Mouse (Mus musculus) limb, embryonic 14.5 days (tissue): Measurements from ENCODE around the gene Bhlhe40. TPM values are rescaled to one million over a fixed set of nuclear protein-coding genes. Genes with fewer than 3 reads are reported as not detected.

Experiments used
- ATAC-seq: fragments of 200-750 bp; cut with Nextera tagmentation; 2 replicates; pipeline ENCODE4 v1.8.0; 2017; ENCODE audit warnings: low read depth, moderate number of reproducible peaks, moderate TSS enrichment; ENCODE audit not compliant: low FRiP score
- DNase-seq: peaks from one replicate; pipeline ENCODE4 v3.0.0-alpha.2; 2015; ENCODE audit warnings: low spot score
- H3K27ac ChIP-seq: fragments of 300-500 bp; sonication (generic); replicated peaks from 2 replicates; pipeline ENCODE4 v1.5.1; 2014; ENCODE audit warnings: low read depth, mild to moderate bottlenecking, low read length, moderate library complexity, mixed read lengths
- H3K27me3 ChIP-seq: fragments of 300-500 bp; sonication (generic); 2 replicates; pipeline ENCODE4 v1.6.1; 2014; ENCODE audit warnings: low read length, mixed read lengths; ENCODE audit not compliant: control insufficient read depth, insufficient read depth
- H3K36me3 ChIP-seq: fragments of 300-500 bp; sonication (generic); 2 replicates; pipeline ENCODE4 v1.6.1; 2014; ENCODE audit warnings: mild to moderate bottlenecking, low read length, moderate library complexity, mixed read lengths; ENCODE audit not compliant: control insufficient read depth, insufficient read depth
- H3K4me1 ChIP-seq: fragments of 300-500 bp; sonication (generic); 2 replicates; pipeline ENCODE4 v1.6.1; 2014; ENCODE audit warnings: antibody characterized with exemption, low read length, mixed read lengths; ENCODE audit not compliant: control insufficient read depth, insufficient read depth
- H3K4me2 ChIP-seq: fragments of 300-500 bp; sonication (generic); replicated peaks from 2 replicates; pipeline ENCODE4 v1.6.1; 2014; ENCODE audit warnings: low read depth, mild to moderate bottlenecking, low read length, moderate library complexity; ENCODE audit not compliant: severe bottlenecking
- H3K4me3 ChIP-seq: fragments of 300-500 bp; sonication (generic); replicated peaks from 2 replicates; pipeline ENCODE4 v1.5.1; 2014; ENCODE audit warnings: low read length
- H3K9ac ChIP-seq: fragments of 300-500 bp; sonication (generic); 2 replicates; pipeline ENCODE4 v1.6.1; 2014; ENCODE audit warnings: mild to moderate bottlenecking, low read depth, low read length, moderate library complexity; ENCODE audit not compliant: severe bottlenecking
- H3K9me3 ChIP-seq: fragments of 300-500 bp; sonication (generic); 2 replicates; pipeline ENCODE4 v1.6.1; 2016; ENCODE audit warnings: low read length; ENCODE audit not compliant: control insufficient read depth
- POLR2A ChIP-seq: fragments of 200-500 bp; IDR thresholded peaks from 2 replicates; pipeline ENCODE4 v1.8.0; 2012; ENCODE audit warnings: inconsistent platforms, mild to moderate bottlenecking, moderate library complexity, borderline replicate concordance; ENCODE audit not compliant: insufficient read depth, insufficient read length; ENCODE audit errors: extremely low read depth
- WGBS: fragments of 180-500 bp; shearing (Covaris S2); extraction: QIAGEN DNeasy Blood & Tissue Kit; methylation state at CpG from one replicate; pipeline ENCODE4 v1.1.7; 2014; 5-methylcytosine and 5-hydroxymethylcytosine counted together
- polyA plus RNA-seq, 2 experiments: library from polyadenylated mRNA; depleted of rRNA in 1 of 2; stranded (reverse) in 1 of 2; unstranded in 1 of 2; fragments of >200 nt; fragmentation: Nextera tagmentation in 1 of 2; extraction: Ambion mirVana in 1 of 2; gene quantifications; 2 replicates each; pipeline versions ENCODE4 v1.2.1 to v1.2.3; 2012 to 2014

The Bhlhe40 gene
- polyA plus RNA-seq, 2 experiments: 11.9 to 31.7 TPM

DNA sequence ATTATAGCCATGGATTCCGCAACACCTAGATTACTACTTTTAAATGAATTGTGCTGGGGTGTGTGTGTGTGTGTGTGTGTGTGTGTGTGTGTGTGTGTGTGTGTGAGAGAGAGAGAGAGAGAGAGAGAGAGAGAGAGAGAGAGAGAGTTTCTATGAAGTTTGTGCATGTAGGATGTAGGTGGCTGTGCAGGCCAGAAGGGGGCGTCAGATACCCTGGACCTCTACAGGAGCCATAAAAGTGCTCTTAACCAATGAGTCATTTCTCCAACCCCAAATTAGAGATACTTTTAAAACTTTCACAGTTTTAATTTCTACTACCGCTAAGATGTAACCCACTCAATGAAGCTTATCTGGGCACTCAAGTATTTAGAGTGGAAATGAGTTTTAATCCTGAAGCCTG lies 50.2 kb downstream of the Bhlhe40 start:
- H3K4me3 ChIP-seq: no peak overlapping the region
- no peak for ATAC-seq
- WGBS: 77% methylated on average over 3 of the region's 3 CpGs
- 0 out of 2 replicates have a peak, but pooled peaks cover 6% of the 10 kb centered on the region for H3K4me1 ChIP-seq
- no peak overlapping the region for H3K9ac ChIP-seq
- no peaks in the 10 kb centered on the region for H3K9me3 ChIP-seq
- H3K4me2 ChIP-seq: no peak overlapping the region
- H3K27ac ChIP-seq: no peak overlapping the region
- TF ChIP-seq POLR2A: no peak
- DNase-seq: no peak
- no peaks in the 10 kb centered on the region for H3K36me3 ChIP-seq
- H3K27me3 ChIP-seq: no peaks in the 10 kb centered on the region

DNA sequence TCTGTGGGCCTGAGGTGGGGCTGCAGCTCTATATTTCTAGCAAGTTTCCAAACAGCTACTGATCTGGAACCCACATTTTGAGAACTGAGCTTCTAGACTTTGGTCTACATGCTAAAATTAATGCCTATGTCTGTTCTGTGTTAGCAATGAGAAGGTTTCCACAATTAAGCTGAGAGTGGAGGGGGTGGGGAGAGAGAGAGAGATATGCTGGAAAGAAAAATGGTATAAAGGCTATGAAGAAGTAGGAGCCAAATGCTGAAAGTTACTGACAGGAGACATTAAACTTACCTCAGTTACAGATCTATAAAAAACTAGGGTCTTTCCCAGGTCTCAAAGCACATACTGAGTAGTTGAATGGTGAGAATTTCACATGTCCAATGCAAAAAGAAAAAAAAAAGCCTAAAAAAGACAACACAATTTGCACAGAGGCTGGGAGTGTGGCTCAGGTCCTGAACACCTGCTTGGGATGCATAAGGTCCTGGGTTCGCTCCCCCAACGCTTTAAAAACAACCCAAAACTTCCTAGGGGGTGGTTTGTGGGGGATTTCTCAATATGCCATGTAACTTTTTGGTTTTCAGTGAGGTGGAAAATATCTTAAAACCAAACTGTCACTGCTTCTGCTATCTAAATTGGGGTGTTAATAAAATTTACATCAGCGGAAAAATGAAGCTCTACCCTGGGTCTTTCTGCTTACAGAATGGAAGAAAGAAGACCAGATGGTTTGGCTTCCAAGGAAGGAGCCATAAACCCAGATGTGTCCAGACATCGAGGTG lies 50.9 kb downstream of the Bhlhe40 start:
- Histone ChIP-seq H3K4me3 (no peak overlapping the region), H3K27ac (no peak overlapping the region), H3K4me2 (no peak overlapping the region), H3K27me3 (no peaks in the 10 kb centered on the region), H3K36me3 (no peaks in the 10 kb centered on the region), H3K9ac (no peak overlapping the region), H3K9me3 (no peaks in the 10 kb centered on the region), H3K4me1 (0 out of 2 replicates have a peak, but pooled peaks cover 6% of the 10 kb centered on the region)
- DNase-seq: no peak
- 66% methylated on average over 4 of the region's 4 CpGs for WGBS
- TF ChIP-seq POLR2A: no peak
- no peak for ATAC-seq

DNA sequence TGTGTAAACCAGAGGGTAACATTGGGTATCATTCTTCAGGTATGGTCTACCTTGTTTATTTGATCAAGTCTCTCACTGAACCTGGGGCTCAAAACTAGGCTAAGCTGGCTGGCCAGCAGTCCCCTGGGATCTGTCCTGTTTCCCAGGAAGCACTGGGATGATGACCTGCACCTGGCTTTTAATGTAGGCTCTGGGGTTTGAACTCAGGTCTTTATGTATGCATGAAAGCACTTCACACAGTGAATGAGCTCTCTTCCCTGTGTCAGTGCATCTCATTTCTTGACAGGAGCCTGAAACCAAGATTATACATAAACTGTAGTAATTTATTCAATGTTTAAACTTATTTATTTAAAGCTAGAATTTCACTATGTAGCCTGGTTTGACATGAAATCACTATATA lies 51.7 kb downstream of the Bhlhe40 start:
- Histone ChIP-seq H3K4me1 (0 out of 2 replicates have a peak, but pooled peaks cover 6% of the 10 kb centered on the region), H3K36me3 (no peaks in the 10 kb centered on the region), H3K4me2 (no peak overlapping the region), H3K9ac (no peak overlapping the region), H3K27ac (no peak overlapping the region), H3K27me3 (no peaks in the 10 kb centered on the region), H3K9me3 (no peaks in the 10 kb centered on the region), H3K4me3 (no peak overlapping the region)
- TF ChIP-seq POLR2A: no peak
- ATAC-seq (no peak), DNase-seq (no peak)

DNA sequence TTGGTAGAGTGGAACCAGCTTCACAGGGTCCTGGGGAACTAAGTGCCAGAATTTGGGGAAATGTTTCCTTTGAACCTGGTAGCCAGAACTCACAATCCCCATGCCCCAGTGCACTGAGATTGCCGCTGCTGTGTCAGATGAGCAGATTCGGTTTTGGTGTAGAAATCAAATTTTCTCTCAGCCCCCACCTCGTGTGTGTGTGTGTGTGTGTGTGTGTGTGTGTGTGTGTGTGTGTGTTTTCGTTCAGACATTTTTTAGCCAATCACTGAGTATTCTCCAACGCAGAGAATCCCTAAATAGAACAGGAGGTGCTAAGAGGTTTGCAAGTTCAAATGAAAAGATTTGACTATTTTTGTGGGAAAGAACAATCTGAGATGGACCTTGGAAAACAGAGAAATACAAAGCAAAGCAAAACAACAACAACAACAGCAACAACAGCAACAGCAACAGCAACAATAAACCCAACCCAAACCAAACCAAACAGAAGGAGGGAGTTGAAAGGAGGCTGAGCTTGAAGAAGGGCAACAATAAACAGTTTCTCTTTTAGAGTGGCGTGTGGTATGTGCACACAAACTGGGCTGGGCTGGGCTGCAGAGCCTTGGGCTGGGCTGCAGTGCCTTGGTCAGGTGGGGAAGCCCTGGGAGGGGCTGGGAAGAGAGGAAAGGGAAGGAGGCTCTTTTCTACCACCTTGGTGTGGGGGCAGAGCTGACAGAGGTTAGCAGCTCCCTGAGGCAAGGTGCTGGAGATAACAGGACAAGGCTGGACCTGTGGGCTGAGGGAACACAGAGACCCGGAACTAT lies 52.9 kb downstream of the Bhlhe40 start:
- Histone ChIP-seq H3K4me1 (0 out of 2 replicates have a peak, but pooled peaks cover 6% of the 10 kb centered on the region), H3K36me3 (no peaks in the 10 kb centered on the region), H3K27me3 (no peaks in the 10 kb centered on the region), H3K4me3 (no peak overlapping the region), H3K9ac (no peak overlapping the region), H3K9me3 (no peaks in the 10 kb centered on the region), H3K27ac (no peak overlapping the region), H3K4me2 (no peak overlapping the region)
- ATAC-seq (no peak), DNase-seq (no peak)
- no peak for TF ChIP-seq POLR2A
- 61% methylated on average over 7 of the region's 7 CpGs for WGBS

Other genes with a start within 250 kb of the Bhlhe40 start
- 26.9 and 28.0 TPM in 2 replicates for gene Arl8b, start 122.5 kb downstream of the Bhlhe40 start, polyA plus RNA-seq (2012; rRNA removed)
- gene Arl8b, start 122.5 kb downstream of the Bhlhe40 start, polyA plus RNA-seq (2014; fragmentation: Nextera tagmentation; extraction: Ambion mirVana): 76.5 and 78.7 TPM in 2 replicates
- gene Edem1, start 168.0 kb downstream of the Bhlhe40 start, polyA plus RNA-seq (2012; rRNA removed): 20.2 and 23.5 TPM in 2 replicates
- gene Edem1, start 168.0 kb downstream of the Bhlhe40 start, polyA plus RNA-seq (2014; fragmentation: Nextera tagmentation; extraction: Ambion mirVana): 24.2 and 26.3 TPM in 2 replicates